ENCODE assay signal across 10 mouse cellular contexts in genomic region chr12:117728178-117728611, GRCm38 (mm10).
A peak's percentile ranks its signal among the peaks of the same experiment; 100 is the strongest.
DNase-seq lines count a peak whose midpoint lies in the region; ATAC-seq lines count a peak whose summit lies in the region.
"Had no signal": no experiment of that assay in that cellular context is flagged by ENCODE, and none has a peak within 500 bp of the region (broad histone marks: within the 10 kb centered on the region; RNA-seq: fewer than 3 reads in every experiment).

No protein-coding gene starts in this region.

- peaks cover 6% of the 10 kb centered on the region for H3K36me3 ChIP-seq in forebrain, embryonic 13.5 days (ENCODE audit: poor library complexity, severe bottlenecking)
- 0 out of 2 replicates have a peak, but pooled peaks cover 4% of the 10 kb centered on the region for H3K36me3 ChIP-seq in forebrain, embryonic 10.5 days (replicated peaks)
- H3K36me3 ChIP-seq: limb, embryonic 15.5 days had no signal

- no peak for DNase-seq in forebrain, embryonic 10.5 days (ENCODE audit: extremely low spot score, low spot score)
- DNase-seq in testis, postnatal 10 days (ENCODE audit: low spot score), result peak; percentile 59
- DNase-seq in testis, postnatal 14 days (ENCODE audit: low spot score), result no peak
- peak; percentile 36 for DNase-seq in kidney, postnatal 14 days
- peak; percentile 32 for DNase-seq in retina, postnatal 7 days (ENCODE audit: low read depth, low spot score)
- DNase-seq in left cerebral cortex, adult 9 months (ENCODE audit: low spot score in 2 of 2), result no peak
- DNase-seq: right cerebral cortex, postnatal 14 days had no signal

- H3K4me3 ChIP-seq in forebrain, embryonic 13.5 days, result no peak overlapping the region
- no peak overlapping the region for H3K4me3 ChIP-seq in forebrain, embryonic 10.5 days
- H3K4me3 ChIP-seq: limb, embryonic 15.5 days had no signal

- H3K27ac ChIP-seq in forebrain, embryonic 13.5 days, result peak overlapping the region; percentile 14; the same call in 1 of the 2 replicates
- no peak overlapping the region for H3K27ac ChIP-seq in forebrain, embryonic 10.5 days
- H3K27ac ChIP-seq: limb, embryonic 15.5 days had no signal

- H3K9ac ChIP-seq in forebrain, embryonic 13.5 days, result no peak overlapping the region
- H3K9ac ChIP-seq: limb, embryonic 15.5 days had no signal

- WGBS in forebrain, embryonic 13.5 days, result 46% methylated on average over 3 of the region's 3 CpGs
- WGBS in forebrain, embryonic 10.5 days, result 63% methylated on average over 3 of the region's 3 CpGs

- no peaks in the 10 kb centered on the region for H3K9me3 ChIP-seq in forebrain, embryonic 13.5 days (replicated peaks)
- H3K9me3 ChIP-seq in forebrain, embryonic 10.5 days, result no peaks in the 10 kb centered on the region
- H3K9me3 ChIP-seq: limb, embryonic 15.5 days had no signal

- H3K4me2 ChIP-seq in forebrain, embryonic 13.5 days, result no peak overlapping the region
- H3K4me2 ChIP-seq: limb, embryonic 15.5 days had no signal

- peak; percentile 73 for ATAC-seq in forebrain, embryonic 13.5 days
- ATAC-seq in frontal cortex, adult (ENCODE audit: low TSS enrichment), result no peak

- H3K27me3 ChIP-seq in forebrain, embryonic 13.5 days, result no peaks in the 10 kb centered on the region
- no peaks in the 10 kb centered on the region for H3K27me3 ChIP-seq in forebrain, embryonic 10.5 days (ENCODE audit: poor library complexity, severe bottlenecking)
- H3K27me3 ChIP-seq: limb, embryonic 15.5 days had no signal

- H3K4me1 ChIP-seq in forebrain, embryonic 13.5 days, result 0 out of 2 replicates have a peak, but pooled peaks cover 3% of the 10 kb centered on the region
- peaks cover 8% of the 10 kb centered on the region for H3K4me1 ChIP-seq in forebrain, embryonic 10.5 days
- H3K4me1 ChIP-seq: limb, embryonic 15.5 days had no signal

Comparison
In these comparisons a context has a peak if more than half of its experiments do, and no peak if none do; other contexts are left out.
1. DNase-seq: peak in testis, postnatal 10 days (single experiment), kidney, postnatal 14 days (single experiment) and retina, postnatal 7 days (single experiment); none in forebrain, embryonic 10.5 days (single experiment), testis, postnatal 14 days (single experiment) and left cerebral cortex, adult 9 months (0 of 2).